Mouse (Mus musculus) CH12.LX (cell line): ENCODE results near the gene Tcf25.

Experiments used
- CHD2 ChIP-seq: IDR thresholded peaks from 2 replicates; pipeline ENCODE4 v1.6.1; 2011; ENCODE audit warnings: low read length, improper control_type of control experiment
- CTCF ChIP-seq, 2 experiments: IDR thresholded peaks in 1 of 2; conservative IDR thresholded peaks in 1 of 2; 2 replicates each; pipeline ENCODE4 v1.5.1; 2011 to 2012; ENCODE audit warnings: low read depth in 2 of 2, low read length in 2 of 2, improper control_type of control experiment in 1 of 2, inconsistent platforms in 1 of 2, mild to moderate bottlenecking in 1 of 2, moderate library complexity in 1 of 2
- E2F4 ChIP-seq: IDR thresholded peaks from 2 replicates; pipeline ENCODE4 v1.6.1; 2011; ENCODE audit warnings: low read depth, low read length, improper control_type of control experiment; ENCODE audit not compliant: insufficient replicate concordance
- EP300 ChIP-seq: IDR thresholded peaks from 2 replicates; pipeline ENCODE4 v1.6.1; 2011; ENCODE audit warnings: low read length, improper control_type of control experiment
- GABPA ChIP-seq: IDR thresholded peaks from 2 replicates; pipeline ENCODE4 v1.6.1; 2012; ENCODE audit warnings: low read depth, low read length, improper control_type of control experiment, inconsistent platforms; ENCODE audit not compliant: insufficient replicate concordance
- MAZ ChIP-seq: IDR thresholded peaks from 2 replicates; pipeline ENCODE4 v1.6.1; 2012; ENCODE audit warnings: low read depth, mild to moderate bottlenecking, inconsistent platforms, low read length, improper control_type of control experiment, moderate library complexity
- MYC ChIP-seq: IDR thresholded peaks from 2 replicates; pipeline ENCODE4 v1.6.1; 2011; ENCODE audit warnings: low read depth, mild to moderate bottlenecking, improper control_type of control experiment, low read length
- NELFE ChIP-seq: IDR thresholded peaks from 2 replicates; pipeline ENCODE4 v1.6.1; 2011; ENCODE audit warnings: low read depth, low read length, improper control_type of control experiment
- NRF1 ChIP-seq: IDR thresholded peaks from 2 replicates; pipeline ENCODE4 v1.6.1; 2014; ENCODE audit warnings: low read depth, mild to moderate bottlenecking, inconsistent platforms, low read length, improper control_type of control experiment, moderate library complexity
- POLR2A ChIP-seq: IDR thresholded peaks from 2 replicates; pipeline ENCODE4 v1.6.1; 2011; ENCODE audit warnings: low read depth, mild to moderate bottlenecking, improper control_type of control experiment, low read length
- TBP ChIP-seq: conservative IDR thresholded peaks from 2 replicates; pipeline ENCODE4 v1.6.1; 2011; ENCODE audit warnings: low read depth, low read length, improper control_type of control experiment
- UBTF ChIP-seq: IDR thresholded peaks from 2 replicates; pipeline ENCODE4 v1.6.1; 2012; ENCODE audit warnings: low read depth, mild to moderate bottlenecking, inconsistent platforms, low read length, improper control_type of control experiment, moderate library complexity
- USF1 ChIP-seq: IDR thresholded peaks from 2 replicates; pipeline ENCODE4 v1.6.1; 2014; ENCODE audit warnings: low read depth, mild to moderate bottlenecking, inconsistent platforms, low read length, improper control_type of control experiment
- ZNF384 ChIP-seq: IDR thresholded peaks from 2 replicates; pipeline ENCODE4 v1.6.1; 2012; ENCODE audit warnings: low read depth, low read length, improper control_type of control experiment, inconsistent platforms

- no peak for TF ChIP-seq POLR2A
- TF ChIP-seq CTCF (conservative IDR thresholded peaks at IDR 0.05 in 1 of 2, IDR thresholded peaks at IDR 0.05 in 1 of 2; ENCODE audit: low read depth in 2 of 2, low read length in 2 of 2), result no peak
- TF ChIP-seq TBP, result no peak
- TF ChIP-seq ZNF384, result no peak
- TF ChIP-seq UBTF, result no peak
- no peak for TF ChIP-seq E2F4
- TF ChIP-seq NRF1, result no peak
- TF ChIP-seq MYC, result no peak
- TF ChIP-seq CHD2, result no peak
- no peak for TF ChIP-seq EP300
- no peak for TF ChIP-seq USF1
- no peak for TF ChIP-seq GABPA
- no peak for TF ChIP-seq NELFE
- no peak for TF ChIP-seq MAZ
These were observed 30.6 kb upstream of the Tcf25 start for GRCm38 (mm10) chr8:123342911-123343310.
